Mouse (Mus musculus): Measurements from ENCODE around the gene Slc25a31. TPM values are rescaled to one million over a fixed set of nuclear protein-coding genes. Genes with fewer than 3 reads are reported as not detected.

Slc25a31 gene
- polyA plus RNA-seq (2015; fragmentation: Nextera tagmentation; extraction: Ambion mirVana) = 0.10 TPM in 1 of 2 replicates, not detected in the other

GRCm38 (mm10) chr3:40708655-40709054, at the start of gene Slc25a31:
Gene Slc25a31 (plus strand): TSS chr3:40708855.

GRCm38 (mm10) chr3:40744024-40744835, 35.6 kb downstream of the Slc25a31 start, which contains the start of gene Hspa4l:
Gene Hspa4l (plus strand): TSS chr3:40744495.

Other genes starting within 250 kb of the Slc25a31 start
- gene Intu, start 177.6 kb upstream of the Slc25a31 start, polyA plus RNA-seq (2015; fragmentation: Nextera tagmentation; extraction: Ambion mirVana) = 1.0 and 1.3 TPM in 2 replicates
- gene Hspa4l, start 35.6 kb downstream of the Slc25a31 start, polyA plus RNA-seq (2015; fragmentation: Nextera tagmentation; extraction: Ambion mirVana) = 5.7 and 6.5 TPM in 2 replicates
- gene Plk4, start 91.2 kb downstream of the Slc25a31 start, polyA plus RNA-seq (2015; fragmentation: Nextera tagmentation; extraction: Ambion mirVana) = 9.0 and 11.2 TPM in 2 replicates
- gene Mfsd8, start 138.0 kb downstream of the Slc25a31 start, polyA plus RNA-seq (2015; fragmentation: Nextera tagmentation; extraction: Ambion mirVana) = 5.5 and 6.9 TPM in 2 replicates
- gene Abhd18, start 138.1 kb downstream of the Slc25a31 start, polyA plus RNA-seq (2015; fragmentation: Nextera tagmentation; extraction: Ambion mirVana) = 22.9 and 30.1 TPM in 2 replicates
- gene 1700034I23Rik, start 193.7 kb downstream of the Slc25a31 start, polyA plus RNA-seq (2015; fragmentation: Nextera tagmentation; extraction: Ambion mirVana) = 0.07 and 0.19 TPM in 2 replicates
- 27.8 and 30.7 TPM in 2 replicates for gene Larp1b, start 241.0 kb downstream of the Slc25a31 start, polyA plus RNA-seq (2015; fragmentation: Nextera tagmentation; extraction: Ambion mirVana)